Mouse (Mus musculus) left cerebral cortex, postnatal 25 days (tissue): ENCODE measurements around the gene Comtd1. TPM values are rescaled to one million over a fixed set of nuclear protein-coding genes. Genes with fewer than 3 reads are reported as not detected.

Experiments
- DNase-seq, 2 experiments: peaks; one replicate each; pipeline ENCODE4 v3.0.0; 2022; ENCODE audit warnings: low spot score in 2 of 2, mixed read lengths in 1 of 2
- intact Hi-C: fragments of 180-260 bp; cut with DNase I; formaldehyde crosslinking; loops from one replicate; pipeline ENCODE4 v1.15.1; 2025
- total RNA-seq, 2 experiments: library from RNA; stranded (reverse); gene quantifications; 2 replicates each; pipeline ENCODE4 v1.2.3; 2021

Comtd1 gene
- total RNA-seq, 2 experiments from 2014 or later = 28.3 to 31.5 TPM

DNA sequence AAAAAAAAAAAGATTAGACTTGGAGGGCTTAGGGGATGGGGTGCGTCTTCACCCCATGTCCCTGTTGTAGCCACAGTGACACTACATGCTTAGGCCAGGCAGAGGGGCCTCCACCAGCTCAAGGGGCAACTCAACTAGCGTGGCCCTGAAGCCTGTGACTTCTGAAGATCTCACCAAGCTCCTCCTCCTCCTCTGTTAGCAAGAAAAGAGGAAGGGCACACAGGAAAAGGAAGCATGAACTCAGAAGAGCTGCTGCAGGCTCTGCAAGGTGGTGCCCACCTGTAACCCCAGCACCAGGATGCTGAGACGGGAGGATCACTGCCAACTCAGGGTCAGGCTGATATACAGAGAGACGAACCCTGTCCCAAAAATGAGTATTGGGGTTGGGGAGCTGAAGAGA, 37.5 kb downstream of the Comtd1 start:
- intact Hi-C loops = no loop called here

DNA sequence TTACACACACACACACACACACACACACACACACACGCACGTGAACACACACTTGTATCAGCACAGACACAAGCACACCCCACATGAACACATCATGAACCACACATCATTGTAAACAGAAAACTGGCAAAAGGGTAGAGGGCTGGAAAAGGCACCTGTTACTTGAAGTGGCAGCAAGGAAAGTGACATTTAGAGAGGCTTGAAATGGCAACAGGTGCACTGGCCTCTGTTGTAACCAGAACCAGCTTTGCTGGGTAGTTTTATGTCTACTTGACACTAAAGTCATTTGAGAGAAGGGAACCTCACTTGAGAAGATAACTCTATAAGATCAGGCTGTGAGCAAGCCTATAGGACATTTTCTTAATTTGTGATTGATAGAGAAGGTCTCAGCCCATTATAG, 39.4 kb downstream of the Comtd1 start:
- no peak for DNase-seq
- intact Hi-C loops = no loop called here

More for the DNA sequence above, 37.5 kb downstream of the Comtd1 start:
- no peak for DNase-seq

DNA sequence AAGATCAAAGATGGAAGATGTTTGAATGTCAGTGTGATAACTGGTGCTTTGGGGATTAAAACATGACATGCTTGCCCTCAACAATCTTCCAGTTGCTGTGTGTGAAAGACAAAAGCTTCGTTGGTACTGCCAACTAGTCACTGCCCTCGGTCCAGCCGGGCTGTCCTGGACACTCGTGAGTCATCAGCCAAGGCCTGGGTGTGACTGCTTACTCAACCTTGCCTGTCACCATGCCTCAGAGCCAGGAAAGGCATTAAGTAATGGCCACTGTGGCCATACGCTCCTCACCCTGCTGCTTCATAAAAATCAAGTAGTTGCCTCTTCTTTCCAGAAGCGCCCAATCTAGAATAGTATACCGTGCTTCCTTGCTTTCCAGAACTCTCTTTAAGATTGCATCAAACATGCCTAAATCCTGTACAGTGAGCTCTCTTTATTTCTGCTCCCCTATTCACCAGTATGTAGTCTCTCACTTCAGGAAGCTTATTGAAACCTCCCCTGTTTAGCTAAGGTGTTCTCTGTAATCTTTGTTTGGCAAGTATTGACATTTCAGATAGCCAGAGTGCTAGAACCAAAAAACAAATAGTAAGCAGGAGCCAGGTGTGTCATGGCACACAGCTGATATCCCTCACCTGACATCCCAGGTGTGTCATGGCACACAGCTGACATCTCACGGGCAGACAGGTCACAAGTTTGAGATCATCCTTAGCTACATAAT, 40.4 kb downstream of the Comtd1 start:
- no peak for DNase-seq
- intact Hi-C loops = no loop called here

GRCm38 (mm10) chr14:21806631-21807160, 42.1 kb downstream of the Comtd1 start:
- DNase-seq = no peak
- intact Hi-C loops = no loop called here

DNA sequence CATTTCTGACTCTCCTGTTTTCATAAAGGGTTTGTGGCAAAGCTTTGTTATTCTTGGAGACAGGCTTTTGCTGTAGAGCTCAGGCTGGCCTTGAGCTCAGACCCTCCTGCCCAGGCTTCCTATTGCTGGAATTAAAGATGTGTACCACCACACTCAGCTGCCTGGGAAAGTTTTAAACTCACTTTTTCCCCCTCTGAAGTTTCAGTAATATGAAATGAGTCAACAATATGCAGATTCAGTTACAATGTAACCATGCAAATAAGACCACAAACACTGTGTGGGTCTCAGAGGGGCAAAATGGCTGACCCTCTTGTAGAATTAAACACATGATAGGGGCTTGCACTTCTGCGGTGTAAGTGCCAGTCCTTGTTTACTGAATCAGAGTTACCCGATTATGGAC, 42.6 kb downstream of the Comtd1 start:
- intact Hi-C loops = no loop called here
- no peak for DNase-seq

GRCm38 (mm10) chr14:21802543-21803206, 46.1 kb downstream of the Comtd1 start:
- intact Hi-C loops = no loop called here

DNA sequence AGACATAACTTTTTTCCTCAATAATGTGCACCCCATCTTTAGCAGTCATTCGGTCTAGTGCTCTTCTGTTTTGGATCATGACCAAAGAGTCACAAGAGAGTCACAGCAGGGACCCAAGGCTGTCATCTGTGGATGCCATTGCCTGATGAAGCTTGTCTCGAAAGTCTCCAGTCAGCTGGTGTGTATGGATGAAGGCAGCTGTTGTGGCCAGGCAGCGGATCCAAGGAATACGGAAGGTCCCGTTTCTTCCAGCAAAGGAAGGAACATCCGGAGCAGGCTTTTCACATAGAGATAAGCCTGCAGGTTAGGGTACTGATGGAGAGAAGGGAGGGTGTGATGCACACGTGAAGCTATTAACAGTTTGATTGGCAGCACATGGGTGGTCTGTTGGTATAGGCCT, 47.2 kb downstream of the Comtd1 start:
- intact Hi-C loops = no loop called here
- DNase-seq = no peak

More at GRCm38 (mm10) chr14:21802543-21803206, 46.1 kb downstream of the Comtd1 start:
- DNase-seq = no peak

DNA sequence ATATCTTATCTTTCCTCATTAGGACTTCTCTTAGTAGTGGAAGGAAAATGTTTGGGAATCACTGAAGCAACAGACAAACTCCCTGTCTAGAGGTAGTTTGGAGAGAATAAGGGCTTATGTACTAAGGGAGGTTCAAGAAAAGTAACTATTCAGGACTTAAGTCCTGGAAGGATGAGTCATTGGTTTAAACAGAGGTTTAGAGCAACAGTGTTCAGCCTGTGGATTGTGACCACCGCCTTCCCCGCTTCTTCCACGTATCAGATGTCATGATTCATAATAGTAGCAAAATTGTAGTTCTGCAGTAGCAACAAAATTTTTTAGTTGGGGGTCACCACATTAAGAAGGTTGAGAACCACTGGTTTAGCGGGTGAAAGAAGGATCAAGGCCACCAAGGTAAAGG, 48.1 kb downstream of the Comtd1 start:
- DNase-seq = no peak
- intact Hi-C loops = no loop called here

Other genes starting within 250 kb of the Comtd1 start
- gene Dupd1, start 134.4 kb downstream of the Comtd1 start, total RNA-seq = under 1 TPM in 1 of 2 experiments, not detected in 1; 0.53 TPM
- 10 to 100 TPM; 82.5 to 82.8 TPM for gene Samd8, start 98.4 kb downstream of the Comtd1 start, total RNA-seq
- gene Dusp13, start 97.8 kb downstream of the Comtd1 start, total RNA-seq = 1 to 10 TPM in 1 of 2 experiments, under 1 TPM in 1; 0.53 to 1.1 TPM
- 100 to 1,000 TPM; 207 to 226 TPM for gene Vdac2, start 23.7 kb downstream of the Comtd1 start, total RNA-seq
- gene Zfp503, start 140.6 kb upstream of the Comtd1 start, total RNA-seq = 1 to 10 TPM; 2.2 to 4.8 TPM
- under 1 TPM; 0.48 to 0.76 TPM for gene Lrmda, start 170.7 kb upstream of the Comtd1 start, total RNA-seq